Mouse (Mus musculus) lung, adult 18-20 months (tissue): ENCODE measurements around the gene Vmn1r101.
"Not testable (repeated sequence)": the region's sequence is repeated elsewhere in the genome, so short reads cannot be mapped to it uniquely, and the experiment has no call there.

ENCODE experiments used
- DNase-seq, 2 experiments: peaks; one replicate each; pipeline ENCODE4 v3.0.0; 2022; ENCODE audit warnings: mixed read lengths in 2 of 2

Gene Vmn1r101

DNA sequence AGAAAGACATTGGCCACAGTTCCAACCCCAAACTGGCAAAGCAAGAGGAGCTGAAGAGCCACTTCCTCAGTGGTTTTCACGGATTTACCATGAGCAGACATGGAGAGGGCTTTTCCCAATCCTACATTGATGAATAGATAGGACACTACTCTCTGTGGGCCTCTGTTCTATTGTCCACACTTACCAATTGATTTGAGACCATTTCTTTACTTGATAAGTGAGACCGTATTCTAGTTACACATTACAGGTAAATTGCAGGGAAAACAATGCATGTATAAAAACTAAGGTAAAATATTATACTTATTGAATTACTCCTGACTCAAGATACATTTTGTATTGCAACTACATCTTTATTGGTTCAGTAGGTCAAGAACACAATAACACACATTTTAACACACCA, at the start of gene Vmn1r101:
Gene Vmn1r101 (minus strand): TSS at position 101 of the 400 bp plus-strand sequence.
- not testable (repeated sequence) for DNase-seq

DNA sequence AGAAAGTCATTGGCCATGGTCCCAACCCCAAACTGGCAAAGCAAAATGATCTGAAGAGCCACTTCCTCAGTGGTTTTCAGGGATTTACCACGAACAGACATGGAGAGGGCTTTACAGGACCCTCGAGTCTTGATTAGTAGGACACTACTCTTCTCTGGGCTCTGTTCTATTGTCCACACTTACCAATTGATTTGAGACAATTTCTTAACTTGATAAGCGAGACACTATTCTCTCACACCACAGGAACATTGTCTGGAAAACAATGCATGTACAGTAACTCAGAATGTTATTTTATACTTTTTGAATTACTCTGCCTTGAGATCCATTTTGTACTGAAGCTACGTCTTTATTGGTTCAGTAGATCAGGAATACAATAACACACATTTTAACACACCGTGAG, 32.4 kb upstream of the Vmn1r101 start, which contains the start of gene Gm10670:
Gene Gm10670 (minus strand): TSS at position 101 of the 400 bp plus-strand sequence.
- not testable (repeated sequence) for DNase-seq

DNA sequence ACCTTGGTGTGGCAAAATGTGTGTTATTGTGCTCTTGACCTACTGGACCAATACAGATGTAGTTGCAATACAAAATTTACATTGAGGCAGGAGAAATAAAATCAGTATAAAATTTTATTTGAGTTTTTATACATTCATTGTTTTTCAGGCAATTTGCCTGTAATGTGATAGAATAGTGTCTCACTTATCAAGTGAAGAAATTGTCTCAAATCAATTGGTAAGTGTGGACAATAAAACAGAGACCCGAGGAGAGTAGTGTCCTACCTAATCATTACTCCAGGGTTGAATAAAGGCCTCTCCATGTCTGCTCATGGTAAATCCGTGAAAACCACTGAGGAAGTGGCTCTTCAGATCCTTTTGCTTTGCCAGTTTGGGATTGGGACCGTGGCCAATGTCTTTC, 24.8 kb downstream of the Vmn1r101 start, which contains the start of gene Vmn1r100:
Gene Vmn1r100 (plus strand): TSS at position 301 of the 400 bp plus-strand sequence.
- not testable (repeated sequence) for DNase-seq
